Mouse (Mus musculus) embryonic facial prominence, embryonic 11.5 days (tissue): ENCODE results near the gene Exoc2. TPM values are rescaled to one million over a fixed set of nuclear protein-coding genes. Genes with fewer than 3 reads are reported as not detected.
A peak's percentile ranks its signal among the peaks of the same experiment; 100 is the strongest.

Experiments
- ATAC-seq: fragments of 200-750 bp; cut with Nextera tagmentation; replicated peaks from 2 replicates; pipeline ENCODE4 v1.8.0; 2017; ENCODE audit warnings: low read depth; ENCODE audit not compliant: insufficient number of reproducible peaks, low FRiP score, low TSS enrichment
- DNase-seq: peaks from one replicate; pipeline ENCODE4 v3.0.0-alpha.2; 2015; ENCODE audit warnings: low spot score
- H3K27ac ChIP-seq: fragments of 300-500 bp; sonication (generic); replicated peaks from 2 replicates; pipeline ENCODE4 v1.5.1; 2014; ENCODE audit warnings: mild to moderate bottlenecking, low read depth, low read length, control low read depth
- H3K27me3 ChIP-seq: fragments of 300-500 bp; sonication (generic); 2 replicates; pipeline ENCODE4 v1.6.1; 2014; ENCODE audit warnings: mild to moderate bottlenecking, low read length, moderate library complexity, mixed read lengths; ENCODE audit not compliant: control insufficient read depth, insufficient read depth
- H3K36me3 ChIP-seq: fragments of 300-500 bp; sonication (generic); replicated peaks from 2 replicates; pipeline ENCODE4 v1.6.1; 2014; ENCODE audit warnings: low read depth, mild to moderate bottlenecking, low read length, moderate library complexity, mixed read lengths; ENCODE audit not compliant: control insufficient read depth, insufficient read depth
- H3K4me1 ChIP-seq: fragments of 300-500 bp; sonication (generic); 2 replicates; pipeline ENCODE4 v1.6.1; 2014; ENCODE audit warnings: low read length, mixed read lengths; ENCODE audit not compliant: control insufficient read depth, insufficient read depth
- H3K4me2 ChIP-seq: fragments of 300-500 bp; sonication (generic); 2 replicates; pipeline ENCODE4 v1.6.1; 2014; ENCODE audit warnings: low read depth, mild to moderate bottlenecking, control low read depth, low read length, moderate library complexity
- H3K4me3 ChIP-seq: fragments of 300-500 bp; sonication (generic); 2 replicates; pipeline ENCODE4 v1.5.1; 2014; ENCODE audit warnings: low read depth, low read length, control low read depth
- H3K9ac ChIP-seq: fragments of 300-500 bp; sonication (generic); replicated peaks from 2 replicates; pipeline ENCODE4 v1.6.1; 2014; ENCODE audit warnings: mild to moderate bottlenecking, control low read depth, low read length
- H3K9me3 ChIP-seq: fragments of 300-500 bp; sonication (generic); replicated peaks from 2 replicates; pipeline ENCODE4 v1.6.1; 2016; ENCODE audit warnings: mild to moderate bottlenecking, low read length, inconsistent platforms, mixed read lengths; ENCODE audit not compliant: control insufficient read depth
- WGBS: fragments of 180-500 bp; shearing (Covaris S2); extraction: QIAGEN DNeasy Blood & Tissue Kit; methylation state at CpG from one replicate; pipeline ENCODE4 v1.1.7; 2014; 5-methylcytosine and 5-hydroxymethylcytosine counted together
- polyA plus RNA-seq: library from polyadenylated mRNA; unstranded; fragments of >200 nt; fragmentation: Nextera tagmentation; extraction: Ambion mirVana; gene quantifications from 2 replicates; pipeline ENCODE4 v1.2.1, GENCODE M21; 2014

Gene Exoc2
- polyA plus RNA-seq, 1 experiment from 2014 or later = 43.8 TPM

- no peak overlapping the region for H3K4me2 ChIP-seq
Observed at GRCm38 (mm10) chr13:30997526-30998253, 23.8 kb upstream of the Exoc2 start.

DNA sequence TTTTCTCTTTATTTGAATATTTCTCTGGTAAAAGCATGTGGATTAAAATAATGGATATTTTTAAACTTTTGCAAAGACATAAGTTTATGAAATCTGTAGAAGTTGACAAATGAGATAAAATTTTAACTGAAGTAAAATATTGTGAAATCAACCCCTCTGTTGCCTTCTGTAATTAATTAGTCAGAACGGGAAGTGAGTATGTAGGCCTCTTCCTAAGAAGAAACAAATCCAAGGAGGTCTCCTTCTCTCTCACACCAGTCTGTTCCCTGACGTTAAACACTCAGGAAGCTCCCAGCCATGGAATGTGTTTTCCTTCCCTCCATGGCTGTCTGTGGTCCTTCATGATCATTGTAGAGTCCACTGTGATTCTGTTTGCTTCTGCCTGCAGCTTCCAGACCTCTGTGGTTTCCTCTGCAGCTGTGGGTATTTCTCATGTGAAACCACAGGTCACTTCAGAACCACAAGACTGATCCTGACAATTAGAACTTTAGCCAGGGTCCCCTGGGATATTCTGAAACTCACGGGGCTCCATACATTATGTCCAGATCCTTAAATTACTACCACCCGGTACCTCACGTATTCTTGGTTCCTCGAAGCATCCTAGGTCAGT lies 20.5 kb upstream of the Exoc2 start:
- no peak overlapping the region for H3K9ac ChIP-seq
- H3K4me3 ChIP-seq = no peak overlapping the region
- H3K27me3 ChIP-seq = no peaks in the 10 kb centered on the region
- H3K4me1 ChIP-seq = no peaks in the 10 kb centered on the region
- no peaks in the 10 kb centered on the region for H3K9me3 ChIP-seq
- ATAC-seq (no peak), DNase-seq (no peak)
- H3K27ac ChIP-seq = no peak overlapping the region
- no peaks in the 10 kb centered on the region for H3K36me3 ChIP-seq
- no peak overlapping the region for H3K4me2 ChIP-seq
- WGBS = 57% methylated on average over 6 of the region's 6 CpGs

More at GRCm38 (mm10) chr13:30997526-30998253, 23.8 kb upstream of the Exoc2 start:
- H3K9me3 ChIP-seq = no peaks in the 10 kb centered on the region
- H3K9ac ChIP-seq = no peak overlapping the region
- no peaks in the 10 kb centered on the region for H3K4me1 ChIP-seq
- H3K36me3 ChIP-seq = no peaks in the 10 kb centered on the region
- H3K27me3 ChIP-seq = no peaks in the 10 kb centered on the region
- WGBS = 82% methylated on average over 8 of the region's 8 CpGs
- no peak for ATAC-seq
- H3K27ac ChIP-seq = no peak overlapping the region
- no peak overlapping the region for H3K4me3 ChIP-seq
- DNase-seq = no peak

GRCm38 (mm10) chr13:30993819-30994218 lies 19.9 kb upstream of the Exoc2 start:
- ATAC-seq = no peak
- Histone ChIP-seq H3K4me2 (no peak overlapping the region), H3K4me3 (no peak overlapping the region), H3K9me3 (no peaks in the 10 kb centered on the region), H3K4me1 (no peaks in the 10 kb centered on the region), H3K27me3 (no peaks in the 10 kb centered on the region), H3K27ac (no peak overlapping the region), H3K36me3 (no peaks in the 10 kb centered on the region), H3K9ac (no peak overlapping the region)
- DNase-seq = peak; percentile 90
- 29% methylated on average over 3 of the region's 3 CpGs for WGBS

GRCm38 (mm10) chr13:30990233-30990632 lies 16.3 kb upstream of the Exoc2 start:
- 59% methylated on average over 9 of the region's 9 CpGs for WGBS
- no peaks in the 10 kb centered on the region for H3K9me3 ChIP-seq

DNA sequence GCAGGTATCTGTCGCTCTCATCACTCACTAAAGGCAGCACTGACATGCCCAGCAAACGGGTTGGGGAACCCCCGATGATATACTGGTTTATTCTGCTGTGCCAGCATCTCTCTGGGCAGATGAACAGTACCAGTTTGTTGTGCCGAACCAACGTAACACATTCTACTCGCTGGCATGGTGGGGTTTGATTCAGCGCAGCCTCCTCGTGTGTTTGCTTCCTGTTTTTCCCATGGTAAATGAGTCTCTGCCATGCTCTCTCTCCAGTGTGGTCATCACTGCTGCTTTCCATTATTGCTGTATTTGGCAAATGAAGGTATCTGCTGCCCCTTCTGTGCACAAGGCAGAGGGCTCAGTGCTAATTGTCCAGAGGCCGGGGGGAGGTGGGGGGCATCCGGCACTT lies 15.8 kb upstream of the Exoc2 start:
- peaks cover 2% of the 10 kb centered on the region; the same call in 1 of the 2 replicates for H3K4me1 ChIP-seq
- H3K9me3 ChIP-seq = no peaks in the 10 kb centered on the region
- no peaks in the 10 kb centered on the region for H3K27me3 ChIP-seq
- DNase-seq (no peak), ATAC-seq (no peak)
- H3K36me3 ChIP-seq = no peaks in the 10 kb centered on the region
- no peak overlapping the region for H3K27ac ChIP-seq
- H3K4me2 ChIP-seq = no peak overlapping the region
- no peak overlapping the region for H3K9ac ChIP-seq
- 82% methylated on average over 10 of the region's 10 CpGs for WGBS
- H3K4me3 ChIP-seq = no peak overlapping the region

More at GRCm38 (mm10) chr13:30990233-30990632, 16.3 kb upstream of the Exoc2 start:
- no peak for ATAC-seq
- no peak overlapping the region for H3K9ac ChIP-seq
- peaks cover 2% of the 10 kb centered on the region; the same call in 1 of the 2 replicates for H3K4me1 ChIP-seq
- H3K4me2 ChIP-seq = no peak overlapping the region
- no peak overlapping the region for H3K4me3 ChIP-seq
- no peaks in the 10 kb centered on the region for H3K36me3 ChIP-seq
- H3K27me3 ChIP-seq = no peaks in the 10 kb centered on the region
- no peak for DNase-seq
- no peak overlapping the region for H3K27ac ChIP-seq

DNA sequence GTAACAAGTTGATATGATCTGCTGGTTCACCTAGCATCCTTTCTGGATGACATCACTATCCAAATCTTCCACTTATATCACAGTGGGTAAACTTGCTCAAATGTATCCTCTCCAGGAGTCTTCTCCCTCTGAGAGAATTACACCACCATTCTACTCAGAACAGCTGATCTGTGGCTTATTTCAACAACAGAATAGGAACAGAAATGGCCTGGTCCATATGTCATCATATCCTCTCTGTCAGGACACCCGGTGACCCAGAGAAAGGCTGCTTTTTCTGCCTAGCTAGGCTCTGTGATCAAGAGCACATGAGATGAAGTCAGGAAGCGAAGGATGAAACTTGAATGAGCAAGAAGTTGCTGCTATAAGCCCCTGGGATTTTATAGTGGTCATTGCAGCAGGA lies 13.8 kb upstream of the Exoc2 start:
- H3K27me3 ChIP-seq = no peaks in the 10 kb centered on the region
- no peaks in the 10 kb centered on the region for H3K9me3 ChIP-seq
- no peak overlapping the region for H3K4me3 ChIP-seq
- no peaks in the 10 kb centered on the region for H3K36me3 ChIP-seq
- no peak overlapping the region for H3K27ac ChIP-seq
- H3K9ac ChIP-seq = no peak overlapping the region
- H3K4me2 ChIP-seq = no peak overlapping the region
- WGBS = 90% methylated on average over 2 of the region's 2 CpGs
- DNase-seq (no peak), ATAC-seq (no peak)
- peaks cover 2% of the 10 kb centered on the region; the same call in 1 of the 2 replicates for H3K4me1 ChIP-seq

GRCm38 (mm10) chr13:30986934-30987455 lies 13.1 kb upstream of the Exoc2 start:
- no peak for ATAC-seq

More at GRCm38 (mm10) chr13:30986934-30987455, 13.1 kb upstream of the Exoc2 start:
- Histone ChIP-seq H3K9ac (no peak overlapping the region), H3K36me3 (no peaks in the 10 kb centered on the region), H3K4me1 (peaks cover 2% of the 10 kb centered on the region; the same call in 1 of the 2 replicates), H3K9me3 (no peaks in the 10 kb centered on the region), H3K4me3 (no peak overlapping the region), H3K4me2 (no peak overlapping the region), H3K27ac (no peak overlapping the region), H3K27me3 (no peaks in the 10 kb centered on the region)
- 75% methylated on average over 10 of the region's 10 CpGs for WGBS
- no peak for DNase-seq
